29 mouse cellular contexts compared by ENCODE assay signal in genomic region chr10:93547741-93548270, GRCm38 (mm10). TPM values are rescaled to one million over a fixed set of nuclear protein-coding genes. Genes with fewer than 3 reads are reported as not detected.
"Had no signal": no experiment of that assay in that cellular context is flagged by ENCODE, and none has a peak within 500 bp of the region (broad histone marks: within the 10 kb centered on the region; RNA-seq: fewer than 3 reads in every experiment).

No protein-coding gene starts in this region.

- H3K9me3 ChIP-seq: limb, embryonic 10.5 days; limb, embryonic 13.5 days; liver, embryonic 13.5 days; midbrain, embryonic 12.5 days; neural tube, embryonic 13.5 days; stomach, embryonic 15.5 days had no signal

- H3K4me1 ChIP-seq: limb, embryonic 10.5 days; liver, embryonic 13.5 days; neural tube, embryonic 13.5 days; stomach, embryonic 15.5 days had no signal

- DNase-seq: kidney, adult 9 months; kidney, postnatal 25 days; layer of hippocampus, adult 9-11 months; liver; liver, embryonic 13.5 days; lung, adult 2 months; lung, postnatal 14 days; lung, postnatal 4 days; retina, postnatal 1 day; right cerebral cortex, postnatal 25 days; spleen, adult 18-20 months; thymus, adult 18-20 months; thymus, postnatal 36 days had no signal

- H3K4me2 ChIP-seq: limb, embryonic 13.5 days; liver, embryonic 13.5 days; midbrain, embryonic 12.5 days; neural tube, embryonic 13.5 days; stomach, embryonic 15.5 days had no signal

- H3K4me3 ChIP-seq: layer of hippocampus, adult 2 months; limb, embryonic 10.5 days; limb, embryonic 13.5 days; liver, embryonic 13.5 days; midbrain, embryonic 12.5 days; myocyte; neural tube, embryonic 13.5 days; stomach, embryonic 15.5 days had no signal

- H3K27me3 ChIP-seq: limb, embryonic 13.5 days; liver, embryonic 13.5 days; midbrain, embryonic 12.5 days; neural tube, embryonic 13.5 days; stomach, embryonic 15.5 days had no signal

- H3K9ac ChIP-seq: limb, embryonic 13.5 days; liver, embryonic 13.5 days; midbrain, embryonic 12.5 days; neural tube, embryonic 13.5 days; stomach, embryonic 15.5 days had no signal

- H3K36me3 ChIP-seq: limb, embryonic 10.5 days; limb, embryonic 13.5 days; liver, embryonic 13.5 days; midbrain, embryonic 12.5 days; neural tube, embryonic 13.5 days; stomach, embryonic 15.5 days had no signal

- H3K27ac ChIP-seq: layer of hippocampus, adult 2 months; limb, embryonic 10.5 days; limb, embryonic 13.5 days; liver, embryonic 13.5 days; midbrain, embryonic 12.5 days; neural tube, embryonic 13.5 days; stomach, embryonic 15.5 days had no signal

- ATAC-seq: intestine, postnatal 0 days; midbrain, embryonic 16.5 days had no signal

RNA-seq across cellular contexts. Expression of gene Ccdc38, which starts 7.4 kb away (rescaled TPM):
- total RNA-seq: layer of hippocampus, adult 2 months; layer of hippocampus, postnatal 25 days; left cerebral cortex, adult 18-20 months; left cerebral cortex, postnatal 25 days; megakaryocyte-erythroid progenitor cell, adult 5-6 weeks; monocyte, adult 5-6 weeks; neutrophil, adult 5-6 weeks had no signal
- polyA plus RNA-seq: large intestine, adult 2 months had no signal

RNA-seq across cellular contexts. Expression of gene Amdhd1, which starts 8.0 kb away (rescaled TPM):
- total RNA-seq: megakaryocyte-erythroid progenitor cell, adult 5-6 weeks; monocyte, adult 5-6 weeks; neutrophil, adult 5-6 weeks had no signal
- polyA plus RNA-seq: intestine, postnatal 0 days; midbrain, embryonic 12.5 days; midbrain, embryonic 16.5 days; neural tube, embryonic 13.5 days had no signal

RNA-seq across cellular contexts. Expression of gene Hal, which starts 59.2 kb away (rescaled TPM):
- total RNA-seq: layer of hippocampus, postnatal 25 days; left cerebral cortex, adult 18-20 months; left cerebral cortex, postnatal 25 days; megakaryocyte-erythroid progenitor cell, adult 5-6 weeks; monocyte, adult 5-6 weeks had no signal
- polyA plus RNA-seq: midbrain, embryonic 12.5 days; midbrain, embryonic 16.5 days; neural tube, embryonic 13.5 days had no signal
